Mouse (Mus musculus) CH12F3 (cell line): Measurements from ENCODE around the gene Wdr83os.
"Not testable (repeated sequence)": the region's sequence is repeated elsewhere in the genome, so short reads cannot be mapped to it uniquely, and the experiment has no call there.

Source experiments
- in situ Hi-C: fragments of 300-500 bp; cut with MboI; formaldehyde crosslinking; loops from 2 replicates; pipeline ENCODE4 v1.14.3; 2020; ENCODE audit warnings: low sequenced_read_pairs

The Wdr83os gene

DNA sequence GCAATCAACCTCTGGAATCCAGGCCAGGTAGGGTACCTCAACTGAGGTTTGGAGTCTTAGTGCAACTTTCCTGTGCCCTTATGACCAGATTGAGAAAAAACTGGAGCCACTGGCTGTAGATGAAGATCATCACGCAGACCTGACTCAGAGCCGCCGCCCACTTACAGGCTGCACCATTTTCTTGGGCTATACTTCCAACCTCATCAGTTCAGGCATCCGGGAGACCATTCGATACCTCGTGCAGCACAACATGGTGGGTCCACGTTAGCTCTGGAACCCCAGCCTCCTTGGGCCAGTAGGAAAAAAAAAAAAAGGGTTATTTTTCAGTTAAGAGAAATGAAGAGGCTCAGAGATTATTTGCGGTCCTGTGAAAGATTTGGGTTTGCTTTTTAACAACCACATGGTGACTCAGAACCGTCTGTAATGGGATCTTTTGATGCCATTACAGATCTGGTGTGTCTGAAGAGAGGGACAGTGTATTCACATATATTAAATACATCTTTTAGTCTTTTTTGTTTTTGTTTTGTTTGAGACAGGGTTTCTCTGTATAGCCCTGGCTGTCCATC, 8.1 kb upstream of the Wdr83os start:
- in situ Hi-C loops, result no loop called here

DNA sequence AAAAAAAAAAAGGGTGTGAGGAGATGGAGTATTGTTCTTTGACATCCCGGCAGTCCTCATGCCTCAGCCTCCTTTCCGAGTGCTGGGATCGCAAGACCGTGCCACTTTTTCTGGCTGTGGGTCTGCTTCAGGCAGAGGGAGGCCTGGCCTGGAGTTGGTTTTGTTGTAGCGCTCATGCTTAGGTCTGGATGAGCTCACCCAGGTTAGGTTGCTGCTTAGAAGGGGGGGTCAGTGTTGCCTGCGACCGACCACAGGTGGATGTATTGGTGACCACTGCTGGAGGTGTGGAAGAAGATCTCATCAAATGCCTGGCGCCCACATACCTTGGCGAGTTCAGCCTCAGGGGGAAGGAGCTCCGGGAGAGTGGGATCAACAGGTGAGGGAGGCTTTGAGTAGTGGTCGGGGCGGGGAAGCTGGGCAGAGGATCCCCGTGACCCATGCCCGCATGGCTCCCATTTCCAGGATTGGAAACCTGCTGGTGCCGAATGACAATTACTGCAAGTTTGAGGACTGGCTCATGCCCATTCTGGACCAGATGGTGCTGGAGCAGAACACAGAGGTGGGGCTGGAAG, 7.4 kb upstream of the Wdr83os start:
- in situ Hi-C loops, result no loop called here

DNA sequence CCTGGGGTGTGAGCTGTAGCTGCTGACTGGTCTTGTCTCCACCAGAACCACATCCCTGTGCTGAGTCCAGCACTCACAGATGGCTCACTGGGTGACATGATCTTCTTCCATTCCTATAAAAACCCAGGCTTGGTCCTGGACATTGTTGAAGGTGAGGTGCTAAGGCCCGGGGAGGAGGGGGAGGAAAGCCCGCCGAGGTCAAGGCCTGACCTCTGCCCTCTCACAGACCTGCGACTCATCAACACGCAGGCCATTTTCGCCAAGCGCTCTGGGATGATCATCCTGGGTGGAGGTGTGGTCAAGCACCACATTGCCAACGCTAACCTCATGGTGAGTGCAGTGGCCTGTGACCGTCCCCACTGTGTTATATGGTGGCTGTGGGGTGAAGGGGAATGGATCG, 6.4 kb upstream of the Wdr83os start:
- in situ Hi-C loops, result no loop called here

DNA sequence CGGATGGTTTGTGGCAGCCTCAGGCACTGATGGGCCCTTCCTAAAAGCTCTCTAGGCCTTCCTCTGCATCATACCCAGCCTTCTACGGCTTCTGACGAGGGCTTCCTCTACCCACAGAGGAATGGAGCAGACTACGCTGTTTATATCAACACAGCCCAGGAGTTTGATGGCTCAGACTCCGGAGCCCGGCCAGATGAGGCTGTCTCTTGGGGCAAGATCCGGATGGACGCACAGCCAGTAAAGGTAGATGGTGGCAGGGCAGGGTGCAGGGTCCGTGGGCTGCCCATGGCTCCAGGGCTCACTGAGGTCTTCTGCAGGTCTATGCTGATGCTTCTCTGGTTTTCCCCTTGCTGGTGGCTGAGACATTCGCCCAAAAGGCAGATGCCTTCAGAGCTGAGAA, 5.9 kb upstream of the Wdr83os start:
- in situ Hi-C loops, result no loop called here

DNA sequence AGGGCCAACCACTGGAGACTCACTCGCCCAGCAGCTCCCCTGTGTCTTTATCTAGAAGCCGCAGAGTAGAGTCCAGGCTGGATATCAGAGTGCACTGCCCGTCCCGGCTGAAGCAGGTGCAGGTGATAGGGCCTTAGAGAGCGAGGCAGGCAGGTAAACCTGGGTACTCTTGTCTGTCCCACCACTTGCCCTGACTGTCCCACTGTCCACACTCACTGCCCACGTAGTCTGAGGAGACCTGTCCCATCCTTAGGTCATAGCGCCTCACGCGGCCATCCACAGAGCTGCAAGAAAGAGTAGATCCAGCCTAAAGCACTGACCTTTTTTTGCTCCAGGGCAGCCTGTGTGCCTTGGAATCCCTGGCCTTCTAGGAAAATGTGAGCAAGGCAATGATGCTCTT, 4.5 kb upstream of the Wdr83os start:
- in situ Hi-C loops, result no loop called here

DNA sequence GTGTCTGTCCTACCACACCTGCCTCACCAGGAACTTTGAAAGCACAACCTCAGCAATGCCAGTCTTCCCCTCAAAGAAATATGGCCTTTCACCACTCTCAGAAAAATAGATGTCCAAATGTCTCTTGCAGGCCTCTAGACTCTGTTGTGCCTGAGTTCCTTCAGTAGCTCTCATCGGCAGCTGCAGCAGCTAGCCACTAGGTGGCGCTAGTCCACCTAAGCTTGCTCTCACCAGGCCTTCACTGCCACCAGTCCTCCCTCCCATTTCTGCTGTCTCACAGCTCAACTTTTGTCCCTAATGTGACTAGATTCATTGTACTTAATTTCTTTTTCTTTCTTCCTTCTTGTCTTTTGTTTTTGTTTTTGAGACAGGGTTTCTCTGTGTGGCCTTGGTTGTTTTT, 3.5 kb upstream of the Wdr83os start:
- in situ Hi-C loops, result no loop called here

DNA sequence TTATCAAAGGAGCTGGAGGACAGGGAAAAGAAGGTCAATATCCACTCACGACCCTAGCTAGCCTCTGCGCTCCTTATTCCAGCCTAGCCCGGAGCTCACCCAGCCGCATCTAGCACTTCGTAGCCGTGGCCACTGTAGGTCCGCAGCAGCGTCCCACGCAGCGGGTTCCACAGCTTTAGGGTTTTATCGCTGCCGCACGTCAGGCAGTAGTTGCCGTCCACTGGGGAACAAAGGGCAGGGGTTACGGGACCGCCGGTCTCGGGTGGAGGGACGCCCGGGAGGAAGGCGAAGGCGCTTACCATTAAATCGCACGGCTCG, 367 bp upstream of the Wdr83os start:
- in situ Hi-C loops, result no loop called here

DNA sequence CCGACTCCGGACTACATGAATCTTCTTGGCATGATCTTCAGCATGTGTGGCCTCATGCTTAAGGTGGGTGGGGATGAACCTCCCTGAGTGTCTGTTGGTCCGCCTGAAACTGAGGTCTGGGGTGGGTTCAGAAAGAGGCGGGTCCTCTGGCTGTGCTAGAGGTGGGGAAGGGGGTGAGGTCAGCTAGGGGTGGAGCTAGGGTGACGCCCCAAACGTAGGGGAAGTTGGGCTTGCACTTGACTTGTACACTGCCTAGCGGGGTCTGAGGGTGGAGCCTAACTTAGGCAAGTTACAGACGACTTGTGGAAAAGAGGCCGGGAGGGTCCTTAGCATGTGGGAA, 646 bp downstream of the Wdr83os start, which contains the start of gene Wdr83:
Gene Wdr83, minus strand, starts transcription at position 91 of the 340 bp plus-strand sequence.
- in situ Hi-C loops, result no loop called here

DNA sequence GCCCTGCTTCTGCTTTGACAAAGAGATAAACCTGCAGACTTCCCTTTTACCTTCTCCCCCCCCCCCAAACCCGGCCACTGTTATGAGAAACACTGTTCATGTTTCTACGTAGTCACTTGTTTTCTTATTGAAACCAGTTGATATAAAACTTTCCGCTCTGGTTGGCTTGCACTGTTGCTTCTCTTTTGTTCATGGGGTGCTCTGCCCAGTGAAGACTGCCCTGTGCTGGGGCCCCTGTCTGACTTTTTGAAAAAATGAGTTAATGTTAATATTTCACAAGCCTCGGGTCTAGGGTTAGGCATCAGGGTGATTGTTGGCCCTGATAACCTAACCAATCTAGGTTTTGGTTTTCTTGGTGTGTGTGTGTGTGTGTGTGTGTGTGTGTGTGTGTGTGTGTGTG, 1.6 kb downstream of the Wdr83os start:
- in situ Hi-C loops, result not testable (repeated sequence)

DNA sequence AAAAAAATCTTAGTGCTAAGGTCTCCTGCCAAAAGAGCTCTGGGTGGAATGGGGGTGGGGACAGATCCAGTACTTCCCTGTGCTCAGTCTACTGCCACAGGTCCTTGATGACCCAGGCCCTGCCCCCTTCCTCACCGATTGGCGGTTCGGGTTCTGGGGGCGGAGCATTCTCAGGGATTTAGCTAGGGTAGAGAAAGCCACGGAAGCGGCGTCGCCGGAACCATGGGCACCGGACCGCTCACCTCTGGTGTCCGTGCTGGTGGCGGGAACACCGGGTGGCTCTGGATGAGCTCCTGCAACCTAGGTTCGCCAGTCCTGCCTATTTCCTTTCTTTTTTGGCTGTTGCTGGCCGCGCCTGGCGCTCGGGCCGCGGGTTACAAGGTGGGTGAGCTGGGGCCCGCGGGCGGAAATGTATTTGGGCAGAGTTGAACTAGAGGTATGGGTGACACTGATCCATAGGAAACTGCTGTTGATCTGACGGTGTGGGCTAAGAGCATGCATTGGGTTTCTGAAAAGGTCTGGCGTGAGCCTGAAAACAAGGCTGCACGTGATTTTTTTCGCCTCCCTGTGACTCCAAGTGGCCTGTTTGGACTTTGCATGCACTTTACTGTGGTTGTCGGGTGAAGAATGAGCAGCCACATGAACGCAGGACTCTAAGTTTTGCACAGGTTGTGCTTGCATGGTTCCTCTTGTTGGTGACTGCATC, 2.7 kb downstream of the Wdr83os start, which contains the start of gene Man2b1:
Gene Man2b1, plus strand, starts transcription at position 163 of the 706 bp plus-strand sequence.
- in situ Hi-C loops, result no loop called here

DNA sequence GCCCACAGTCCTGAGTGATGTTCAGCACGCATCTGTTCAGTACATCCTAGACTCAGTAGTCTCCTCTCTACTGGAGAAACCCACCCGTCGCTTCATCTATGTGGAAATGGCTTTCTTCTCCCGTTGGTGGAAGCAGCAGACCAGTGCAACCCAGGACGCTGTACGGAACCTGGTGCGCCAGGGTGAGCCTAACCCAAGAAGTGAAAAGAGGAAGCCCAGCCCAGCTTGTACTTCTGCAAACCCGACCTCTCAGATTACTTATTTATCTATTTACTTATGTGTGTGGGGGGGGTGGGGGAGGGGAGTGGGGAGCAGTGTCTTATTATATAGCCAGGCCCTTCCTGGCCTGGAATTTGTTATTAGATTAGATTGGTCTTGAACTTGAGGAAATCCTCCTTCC, 4.1 kb downstream of the Wdr83os start:
- in situ Hi-C loops, result no loop called here

DNA sequence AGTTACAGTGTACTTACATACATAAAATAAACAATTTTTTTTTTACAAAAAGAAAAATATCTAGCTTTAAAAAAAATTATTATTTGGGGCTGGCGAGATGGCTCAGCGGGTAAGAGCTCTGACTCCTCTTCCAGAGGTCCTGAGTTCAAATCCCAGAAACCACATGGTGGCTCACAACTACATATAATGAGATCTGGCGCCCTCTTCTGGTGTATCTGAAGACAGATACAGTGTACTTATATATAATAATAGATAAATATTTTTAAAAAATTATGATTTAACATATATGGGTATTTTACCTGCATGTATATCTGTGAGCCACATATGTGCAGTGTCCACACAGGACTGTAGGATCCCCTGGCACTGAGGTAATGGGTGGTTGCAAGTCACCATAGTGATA, 5.7 kb downstream of the Wdr83os start:
- in situ Hi-C loops, result no loop called here

DNA sequence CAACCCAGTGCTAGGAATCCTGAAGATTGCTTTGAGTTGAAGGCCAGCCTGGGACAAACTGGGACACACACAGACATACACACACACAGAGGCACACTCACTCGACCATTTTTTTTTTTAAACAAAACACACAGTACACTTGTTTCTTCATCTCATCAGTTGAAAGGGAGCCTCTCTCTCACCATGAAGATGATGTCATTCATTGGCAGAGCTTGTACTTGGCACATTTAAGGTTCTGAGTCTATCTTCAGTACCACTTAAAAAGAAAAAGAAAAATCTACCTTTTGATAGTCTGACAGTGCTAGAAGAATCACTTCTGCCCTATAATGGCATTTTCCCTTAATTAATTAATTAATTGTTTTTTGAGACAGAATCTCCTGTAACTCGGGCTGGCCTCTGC, 8.2 kb downstream of the Wdr83os start:
- in situ Hi-C loops, result no loop called here

DNA sequence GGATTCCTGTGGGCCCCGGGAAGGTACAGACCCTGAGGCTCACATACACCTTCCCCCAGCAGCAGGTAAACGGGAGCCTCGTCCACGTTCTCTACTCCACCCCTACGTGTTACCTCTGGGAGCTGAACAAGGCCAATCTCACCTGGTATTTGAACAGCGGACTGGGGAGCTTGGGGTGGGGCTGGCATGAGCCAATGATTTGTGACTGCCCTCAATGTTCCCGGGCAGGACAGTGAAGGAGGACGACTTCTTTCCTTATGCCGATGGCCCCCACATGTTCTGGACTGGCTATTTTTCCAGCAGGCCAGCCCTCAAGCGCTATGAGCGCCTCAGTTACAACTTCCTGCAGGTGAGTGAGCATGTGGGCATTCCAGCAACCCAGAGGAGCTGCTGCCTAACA, 10.3 kb downstream of the Wdr83os start:
- in situ Hi-C loops, result no loop called here

DNA sequence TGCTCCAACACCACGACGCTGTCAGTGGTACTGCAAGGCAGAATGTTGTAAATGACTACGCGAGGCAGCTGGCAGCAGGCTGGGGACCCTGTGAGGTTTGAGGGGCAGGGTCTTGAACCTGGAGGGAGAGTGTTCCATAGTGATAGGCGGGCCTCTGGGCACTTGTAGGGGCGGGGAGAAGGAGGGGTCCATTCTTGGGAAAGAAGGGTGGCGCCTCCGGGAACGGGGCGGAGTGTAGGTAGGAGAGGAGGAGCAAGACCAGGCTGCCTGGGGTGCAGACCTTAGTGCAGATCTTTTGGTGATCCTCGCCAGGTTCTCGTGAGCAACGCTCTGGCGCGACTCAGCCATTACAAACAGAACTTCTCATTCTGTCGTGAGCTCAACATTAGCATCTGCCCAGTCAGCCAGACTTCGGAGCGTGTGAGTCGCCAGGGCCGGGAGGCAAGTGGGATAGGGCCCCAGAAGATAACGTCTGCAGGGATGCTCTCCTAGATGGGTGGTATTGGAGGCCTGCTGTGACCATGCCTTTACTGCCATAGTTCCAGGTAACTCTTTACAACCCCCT, 11.1 kb downstream of the Wdr83os start:
- in situ Hi-C loops, result no loop called here

DNA sequence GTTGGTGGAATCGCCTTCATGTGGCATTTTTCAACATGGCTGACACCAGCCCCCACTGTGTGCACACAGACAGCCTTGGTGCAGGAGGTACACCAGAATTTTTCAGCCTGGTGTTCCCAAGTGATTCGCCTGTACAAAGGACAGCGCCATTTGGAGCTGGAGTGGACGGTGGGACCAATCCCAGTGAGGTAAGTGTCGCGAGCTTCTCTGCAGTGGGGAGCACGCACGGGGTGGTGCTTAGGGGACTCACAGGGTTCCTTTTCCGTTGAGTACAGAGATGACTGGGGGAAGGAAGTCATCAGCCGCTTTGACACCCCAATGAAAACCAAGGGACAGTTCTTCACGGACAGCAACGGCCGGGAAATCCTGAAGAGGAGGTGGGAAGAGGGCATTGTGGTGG, 14.5 kb downstream of the Wdr83os start:
- in situ Hi-C loops, result no loop called here

DNA sequence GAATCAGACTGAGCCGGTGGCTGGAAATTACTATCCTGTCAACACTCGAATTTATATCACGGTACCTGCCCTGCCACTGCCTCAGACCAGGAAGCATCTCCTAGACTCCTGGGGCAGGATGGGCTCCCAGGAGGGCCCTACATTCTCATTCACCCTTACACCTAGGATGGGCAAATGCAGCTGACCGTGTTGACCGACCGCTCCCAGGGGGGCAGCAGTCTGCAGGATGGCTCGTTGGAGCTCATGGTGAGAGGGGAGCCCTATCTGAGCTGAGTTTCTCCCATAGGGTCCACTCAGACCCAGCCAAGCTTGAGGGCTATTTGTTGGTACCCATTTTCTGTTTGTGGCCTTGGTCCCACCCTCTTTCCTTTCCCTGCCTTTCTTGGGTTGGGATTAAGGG, 15.0 kb downstream of the Wdr83os start:
- in situ Hi-C loops, result no loop called here

DNA sequence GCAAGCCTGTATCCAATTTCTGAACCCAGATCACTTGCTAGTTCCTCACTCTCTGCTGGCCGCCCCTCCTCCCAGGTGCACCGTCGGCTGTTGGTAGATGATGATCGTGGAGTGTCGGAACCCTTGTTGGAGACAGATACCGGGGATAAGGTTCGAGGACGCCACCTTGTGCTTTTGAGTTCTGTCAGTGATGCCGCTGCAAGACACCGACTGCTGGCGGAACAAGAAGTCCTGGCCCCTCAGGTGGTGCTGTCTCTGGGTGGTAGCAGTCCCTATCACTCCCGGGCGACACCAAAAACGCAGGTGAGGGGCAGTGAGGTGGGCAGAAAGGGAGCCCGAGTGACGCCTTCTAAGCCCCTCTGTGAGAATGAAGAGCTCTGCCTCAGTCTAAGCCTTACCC, 15.7 kb downstream of the Wdr83os start:
- in situ Hi-C loops, result no loop called here

DNA sequence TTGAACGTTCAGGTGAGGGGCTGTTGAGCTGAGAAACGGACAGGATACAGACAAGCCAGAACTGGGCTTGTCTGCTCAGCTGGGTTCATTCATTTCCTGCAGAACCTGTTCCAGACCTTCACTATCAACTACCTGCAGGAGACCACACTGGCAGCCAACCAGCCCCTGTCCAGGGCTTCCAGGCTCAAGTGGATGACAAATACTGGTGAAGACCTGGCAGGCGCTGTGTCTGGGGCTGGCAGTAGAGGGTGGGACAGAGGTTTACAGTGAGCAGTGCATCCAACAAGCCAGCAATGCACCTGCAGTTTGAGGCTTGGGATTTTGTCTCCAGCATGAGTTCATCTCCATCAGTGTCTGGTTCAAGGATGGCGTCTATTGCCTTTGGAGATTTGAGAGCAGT, 16.3 kb downstream of the Wdr83os start:
- in situ Hi-C loops, result no loop called here

DNA sequence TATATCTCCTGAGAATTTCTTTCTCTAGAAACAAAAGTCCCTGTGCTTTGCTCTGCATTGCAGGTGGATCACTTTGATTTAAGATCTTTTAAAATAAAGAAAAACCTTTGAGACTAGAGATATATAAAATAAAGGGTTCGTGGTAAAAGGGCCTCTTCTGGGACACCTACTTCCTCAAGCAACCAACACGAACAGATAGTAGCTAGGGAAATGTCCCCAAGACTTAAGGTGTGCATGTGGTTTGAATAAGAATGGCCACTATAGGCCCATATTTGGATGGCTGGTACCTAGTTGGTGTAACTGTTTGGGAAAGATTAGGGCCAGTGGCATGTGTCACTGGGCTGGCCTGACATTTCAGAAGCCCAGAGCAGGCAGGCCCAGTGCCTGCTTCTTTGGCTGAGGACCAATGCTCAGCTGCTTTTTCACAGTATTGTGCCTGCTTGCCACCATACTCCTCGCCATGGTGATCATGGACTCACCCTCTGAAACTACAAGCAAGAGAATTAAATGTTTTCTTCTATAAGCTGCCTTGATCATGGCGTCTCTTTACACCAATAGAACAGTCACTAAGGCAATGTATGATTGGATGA, 19.6 kb downstream of the Wdr83os start:
- in situ Hi-C loops, result no loop called here

DNA sequence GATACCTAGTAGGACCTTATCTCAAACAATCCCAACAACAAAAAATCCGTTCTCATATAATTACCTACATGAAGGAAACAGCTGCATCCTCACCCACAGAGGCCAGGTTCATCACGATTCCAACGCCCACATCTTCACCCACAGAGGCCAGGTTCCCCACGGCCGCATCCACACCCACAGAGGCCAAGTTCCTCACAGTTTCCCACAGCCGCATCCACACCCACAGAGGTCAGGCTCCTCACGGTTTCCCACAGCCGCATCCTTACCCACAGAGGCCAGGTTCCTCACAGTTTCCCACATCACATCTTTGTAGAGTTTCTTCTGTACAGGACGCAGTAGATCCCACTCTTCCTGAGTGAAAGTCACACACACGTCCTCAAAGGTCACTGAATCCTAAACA, 32.7 kb downstream of the Wdr83os start:
- in situ Hi-C loops, result no loop called here

DNA sequence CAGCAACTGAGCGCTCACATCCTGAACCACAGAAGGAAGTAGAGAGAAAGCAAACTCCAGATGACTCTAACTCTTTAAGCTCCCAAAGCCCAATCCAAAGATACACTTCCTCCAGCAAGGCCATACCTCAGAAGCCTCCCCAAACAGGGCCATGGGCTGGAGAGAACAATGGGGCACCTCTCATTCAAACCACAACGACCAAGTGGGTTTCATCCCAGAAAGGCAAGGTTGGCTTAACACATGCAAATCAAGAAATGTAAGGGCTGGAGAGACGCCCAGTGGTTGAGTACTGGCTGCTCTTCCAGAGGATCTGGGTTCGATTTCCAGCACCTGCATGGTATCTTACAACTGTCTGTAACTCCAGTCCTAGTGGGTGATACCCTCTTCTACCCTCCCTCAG, 35.0 kb downstream of the Wdr83os start:
- in situ Hi-C loops, result no loop called here
